Mouse (Mus musculus) gastrocnemius, postnatal 36 days (tissue): Measurements from ENCODE around the gene Ercc6l2. TPM values are rescaled to one million over a fixed set of nuclear protein-coding genes. Genes with fewer than 3 reads are reported as not detected.

ENCODE experiments used
- DNase-seq, 2 experiments: peaks; one replicate each; pipeline ENCODE4 v3.0.0; 2022
- intact Hi-C: fragments of 180-260 bp; cut with DNase I; formaldehyde crosslinking; loops from one replicate; pipeline ENCODE4 v1.15.1; 2025
- long read RNA-seq, 2 experiments: library from polyadenylated mRNA; stranded (forward); transcript quantifications; one replicate each; pipeline ENCODE4 v2.0.0; 2021
- total RNA-seq, 2 experiments: library from RNA; stranded (reverse); gene quantifications; 2 replicates each; pipeline ENCODE4 v1.2.3; 2021

Ercc6l2 gene
- 10 to 100 TPM; 13.5 to 14.9 TPM for total RNA-seq
- long read RNA-seq, experiment 1, partial matches to known transcripts, result 8 of 12 reads
- long read RNA-seq, experiment 1, other reads (novel, unspliced or antisense), result 3 of 12 reads
- long read RNA-seq, experiment 2, partial matches to known transcripts, result 0 of 2 reads
- long read RNA-seq, experiment 2, other reads (novel, unspliced or antisense), result 2 of 2 reads

- intact Hi-C loops, result loop anchor here (10.0 kb wide), 1 partner anchor 250 kb away; no protein-coding TSS in a partner anchor
- peak; percentile 97 for DNase-seq
These were observed at the start of gene Ercc6l2 for GRCm38 (mm10) chr13:63814746-63815681. Gene Ercc6l2, plus strand, starts transcription at chr13:63815240.

GRCm38 (mm10) chr13:63766065-63766464 lies 49.0 kb upstream of the Ercc6l2 start:
- DNase-seq, result no peak
- intact Hi-C loops, result no loop called here

- no peak for DNase-seq
- intact Hi-C loops, result no loop called here
These were observed 44.0 kb upstream of the Ercc6l2 start for GRCm38 (mm10) chr13:63771009-63771408.

GRCm38 (mm10) chr13:63778925-63779324 lies 36.1 kb upstream of the Ercc6l2 start:
- DNase-seq, result no peak
- intact Hi-C loops, result loop anchor here (1.0 kb wide), 1 partner anchor 22 kb away; no protein-coding TSS in a partner anchor

GRCm38 (mm10) chr13:63779376-63780291 lies 35.4 kb upstream of the Ercc6l2 start:
- no peak for DNase-seq
- intact Hi-C loops, result loop anchor here (1.0 kb wide), 1 partner anchor 22 kb away; no protein-coding TSS in a partner anchor

GRCm38 (mm10) chr13:63792234-63792831 lies 22.7 kb upstream of the Ercc6l2 start:
- intact Hi-C loops, result no loop called here

GRCm38 (mm10) chr13:63793345-63794308 lies 21.4 kb upstream of the Ercc6l2 start:
- no peak for DNase-seq
- intact Hi-C loops, result no loop called here

More at GRCm38 (mm10) chr13:63792234-63792831, 22.7 kb upstream of the Ercc6l2 start:
- DNase-seq, result no peak

GRCm38 (mm10) chr13:63798677-63799076 lies 16.4 kb upstream of the Ercc6l2 start:
- no peak for DNase-seq
- intact Hi-C loops, result no loop called here

GRCm38 (mm10) chr13:63799940-63800339 lies 15.1 kb upstream of the Ercc6l2 start:
- intact Hi-C loops, result no loop called here

GRCm38 (mm10) chr13:63801289-63801688 lies 13.8 kb upstream of the Ercc6l2 start:
- no peak for DNase-seq
- intact Hi-C loops, result loop anchor here (1.0 kb wide), 1 partner anchor 22 kb away; no protein-coding TSS in a partner anchor

More at GRCm38 (mm10) chr13:63799940-63800339, 15.1 kb upstream of the Ercc6l2 start:
- no peak for DNase-seq

GRCm38 (mm10) chr13:63807233-63807632 lies 7.8 kb upstream of the Ercc6l2 start:
- DNase-seq, result no peak
- intact Hi-C loops, result no loop called here

- DNase-seq, result no peak
- intact Hi-C loops, result no loop called here
These were observed 7.1 kb upstream of the Ercc6l2 start for GRCm38 (mm10) chr13:63807979-63808378.

GRCm38 (mm10) chr13:63811477-63811876 lies 3.6 kb upstream of the Ercc6l2 start:
- DNase-seq, result no peak
- intact Hi-C loops, result loop anchor here (10.0 kb wide), 1 partner anchor 247 kb away; no protein-coding TSS in a partner anchor

- intact Hi-C loops, result loop anchor here (10.0 kb wide), 1 partner anchor 251 kb away; no protein-coding TSS in a partner anchor
These were observed 891 bp downstream of the Ercc6l2 start for GRCm38 (mm10) chr13:63815931-63816330.

GRCm38 (mm10) chr13:63845758-63846157 lies 30.7 kb downstream of the Ercc6l2 start:
- no peak for DNase-seq
- intact Hi-C loops, result no loop called here

More at GRCm38 (mm10) chr13:63815931-63816330, 891 bp downstream of the Ercc6l2 start:
- no peak for DNase-seq

- intact Hi-C loops, result loop anchor here (2.0 to 10.0 kb wide), 2 partner anchors 42 to 184 kb away; no protein-coding TSS in a partner anchor
- DNase-seq, result no peak
These were observed 35.4 kb downstream of the Ercc6l2 start for GRCm38 (mm10) chr13:63850308-63851011.

- intact Hi-C loops, result no loop called here
- DNase-seq, result no peak
These were observed 57.7 kb downstream of the Ercc6l2 start for GRCm38 (mm10) chr13:63872585-63873282.
